Mouse (Mus musculus): ENCODE data around the gene Cenps.

DNA sequence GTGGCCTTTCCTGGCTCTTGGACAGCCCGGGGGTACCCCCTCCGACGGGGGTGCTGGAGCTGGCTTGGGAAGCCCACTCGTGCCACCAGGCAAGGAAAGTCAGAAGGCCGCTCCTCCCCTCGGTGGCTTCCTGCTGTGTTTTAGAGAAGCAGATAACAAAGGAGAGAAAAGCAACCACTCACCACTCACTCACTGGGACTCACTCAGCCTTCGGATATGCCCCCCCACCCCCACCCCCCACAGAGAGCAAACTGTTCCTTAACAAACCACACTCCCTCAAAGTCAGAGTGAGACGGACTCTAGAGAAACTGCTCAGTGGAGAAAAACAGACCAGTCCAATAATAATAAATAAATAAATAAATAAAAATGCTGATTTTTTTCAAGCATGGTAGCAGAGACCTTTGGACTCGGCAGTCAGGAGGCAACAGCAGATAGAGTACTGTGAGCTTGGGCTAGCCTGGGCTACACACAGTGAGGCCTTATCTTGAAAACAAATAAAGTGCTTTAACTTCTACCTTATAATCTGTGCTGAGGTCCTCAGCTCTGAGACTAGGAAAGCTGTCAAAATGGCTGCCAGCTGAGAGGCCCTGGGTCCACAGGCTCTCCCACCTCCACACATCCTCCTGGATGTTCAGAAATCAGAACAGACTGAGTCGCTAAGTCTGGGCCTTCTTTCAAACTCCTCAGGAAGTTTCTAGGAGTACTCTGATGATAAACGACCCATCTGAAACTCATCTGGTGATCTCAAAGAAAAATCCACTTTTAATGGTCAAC is 11.9 kb downstream of the Cenps start:
- TF ChIP-seq CTCF (IDR thresholded peaks at IDR 0.05) (no peak), EP300 (IDR thresholded peaks at IDR 0.05) (no peak)

Measured in lung, postnatal 0 days (tissue).